8 mouse cellular contexts compared by ENCODE assay signal in genomic region chr5:76906155-76906499, GRCm38 (mm10). TPM values are rescaled to one million over a fixed set of nuclear protein-coding genes. Genes with fewer than 3 reads are reported as not detected.
DNase-seq lines count a peak whose midpoint lies in the region; ATAC-seq and TF ChIP-seq lines count a peak whose summit lies in the region.

No protein-coding gene starts in this region.

- peak overlapping the region; percentile 99 for H3K4me3 ChIP-seq in testis, adult 2 months (ENCODE audit: control insufficient read depth, low read depth, low read length)
- H3K4me3 ChIP-seq in liver, embryonic 11.5 days (ENCODE audit: low read depth, low read length) = peak overlapping the region; percentile 55

- WGBS in liver, embryonic 11.5 days = 16% methylated on average over 3 of the region's 3 CpGs

- peak overlapping the region; percentile 91 for H3K4me2 ChIP-seq in liver, embryonic 11.5 days

- peak overlapping the region; percentile 98; the same call in 1 of the 2 replicates for H3K27ac ChIP-seq in testis, adult 2 months (ENCODE audit: control insufficient read depth, insufficient read depth, low read depth, low read length)
- peak overlapping the region; percentile 73 for H3K27ac ChIP-seq in liver, embryonic 11.5 days (ENCODE audit: low read depth, low read length)

- H3K36me3 ChIP-seq in testis, adult 2 months (ENCODE audit: control insufficient read depth, insufficient read depth, low read length) = no peaks in the 10 kb centered on the region
- H3K36me3 ChIP-seq in liver, embryonic 11.5 days (ENCODE audit: control insufficient read depth, insufficient read depth, low read length) = no peaks in the 10 kb centered on the region

- ATAC-seq in frontal cortex, adult (ENCODE audit: low TSS enrichment) = peak; percentile 7; the same call in 1 of the 2 replicates
- peak; percentile 15 for ATAC-seq in liver, embryonic 11.5 days (replicated peaks; ENCODE audit: low FRiP score)

- TF ChIP-seq POLR2A in testis, adult 2 months (IDR thresholded peaks at IDR 0.05; ENCODE audit: control insufficient read depth, low read depth, low read length) = no peak

- peaks cover 2% of the 10 kb centered on the region; the same call in 1 of the 2 replicates for H3K4me1 ChIP-seq in testis, adult 2 months (ENCODE audit: control insufficient read depth, insufficient read depth, low read length)
- peaks cover 12% of the 10 kb centered on the region for H3K4me1 ChIP-seq in liver, embryonic 11.5 days (replicated peaks; ENCODE audit: control insufficient read depth, insufficient read depth, low read length)

- peak overlapping the region; percentile 76 for H3K9ac ChIP-seq in liver, embryonic 11.5 days (ENCODE audit: low read depth, low read length)

- H3K9me3 ChIP-seq in liver, embryonic 11.5 days (ENCODE audit: control insufficient read depth, low read length) = no peaks in the 10 kb centered on the region

- DNase-seq in frontal cortex, postnatal 36 days (ENCODE audit: low spot score in 2 of 2) = no peak
- no peak for DNase-seq in testis, postnatal 14 days (ENCODE audit: low spot score)
- no peak for DNase-seq in liver, embryonic 11.5 days (ENCODE audit: low spot score)
- DNase-seq in yolk sac, embryonic 10.5 days (ENCODE audit: low spot score) = peak; percentile 28
- no peak for DNase-seq in ovary, postnatal 36 days (ENCODE audit: low spot score)
- no peak for DNase-seq in T-cell, adult 2 months (ENCODE audit: low spot score)

- TF ChIP-seq CTCF in testis, adult 2 months (IDR thresholded peaks at IDR 0.05; ENCODE audit: control insufficient read depth, insufficient read depth, insufficient replicate concordance, low read depth, low read length) = no peak

- H3K27me3 ChIP-seq in testis, adult 2 months (ENCODE audit: control insufficient read depth, insufficient read depth, low read length) = no peaks in the 10 kb centered on the region
- no peaks in the 10 kb centered on the region for H3K27me3 ChIP-seq in liver, embryonic 11.5 days (replicated peaks; ENCODE audit: control insufficient read depth, insufficient read depth, low read length)

RNA-seq across cellular contexts. Expression of gene Aasdh, which starts 0.8 kb away (rescaled TPM):
- polyA plus RNA-seq in testis, adult 2 months (2012; rRNA removed) = 12.5 and 15.8 TPM in 2 replicates
- polyA plus RNA-seq in liver, embryonic 11.5 days (2014; fragmentation: Nextera tagmentation; extraction: Ambion mirVana) = 17.1 and 20.7 TPM in 2 replicates

RNA-seq across cellular contexts. Expression of gene Paics, which starts 45.0 kb away (rescaled TPM):
- 23.0 and 25.1 TPM in 2 replicates for polyA plus RNA-seq in testis, adult 2 months (2012; rRNA removed)
- 357 and 393 TPM in 2 replicates for polyA plus RNA-seq in liver, embryonic 11.5 days (2014; fragmentation: Nextera tagmentation; extraction: Ambion mirVana)

RNA-seq across cellular contexts. Expression of gene Ppat, which starts 45.3 kb away (rescaled TPM):
- polyA plus RNA-seq in testis, adult 2 months (2012; rRNA removed) = 2.7 and 4.0 TPM in 2 replicates
- 73.0 and 87.1 TPM in 2 replicates for polyA plus RNA-seq in liver, embryonic 11.5 days (2014; fragmentation: Nextera tagmentation; extraction: Ambion mirVana)

Comparison
In these comparisons a context has a peak if more than half of its experiments do, and no peak if none do; other contexts are left out.
1. RNA of gene Paics, which starts 45.0 kb away (polyA plus RNA-seq): 357 to 393 TPM in liver, embryonic 11.5 days; 23.0 to 25.1 TPM in testis, adult 2 months; every median in the first group is over 10 times any median in the second.
2. RNA of gene Ppat, which starts 45.3 kb away (polyA plus RNA-seq): 73.0 to 87.1 TPM in liver, embryonic 11.5 days; 2.7 to 4.0 TPM in testis, adult 2 months; every median in the first group is over 10 times any median in the second.